Mouse (Mus musculus) urinary bladder, adult 18-20 months (tissue): ENCODE measurements around the gene Sfxn5.

Experiments
- DNase-seq, 2 experiments: peaks; one replicate each; pipeline ENCODE4 v3.0.0; 2022; ENCODE audit warnings: low spot score in 2 of 2, mixed read lengths in 2 of 2

The Sfxn5 gene

GRCm38 (mm10) chr6:85234796-85235195 is 98.4 kb downstream of the Sfxn5 start:
- DNase-seq = no peak

- no peak for DNase-seq
Measured at GRCm38 (mm10) chr6:85232836-85233623, 100.2 kb downstream of the Sfxn5 start.

GRCm38 (mm10) chr6:85232045-85232444 is 101.2 kb downstream of the Sfxn5 start:
- no peak for DNase-seq

- no peak for DNase-seq
Measured at GRCm38 (mm10) chr6:85231469-85231868, 101.8 kb downstream of the Sfxn5 start.

GRCm38 (mm10) chr6:85230762-85231161 is 102.5 kb downstream of the Sfxn5 start:
- DNase-seq = no peak

GRCm38 (mm10) chr6:85227520-85227919 is 105.7 kb downstream of the Sfxn5 start:
- DNase-seq = no peak

- DNase-seq = no peak
Measured at GRCm38 (mm10) chr6:85226570-85226969, 106.7 kb downstream of the Sfxn5 start.

- no peak for DNase-seq
Measured at GRCm38 (mm10) chr6:85224442-85224891, 108.8 kb downstream of the Sfxn5 start.

- DNase-seq = no peak
Measured at GRCm38 (mm10) chr6:85223498-85224150, 109.6 kb downstream of the Sfxn5 start.

- DNase-seq = no peak
Measured at GRCm38 (mm10) chr6:85222551-85222950, 110.7 kb downstream of the Sfxn5 start.

GRCm38 (mm10) chr6:85220917-85221316 is 112.3 kb downstream of the Sfxn5 start:
- no peak for DNase-seq

- DNase-seq = no peak
Measured at GRCm38 (mm10) chr6:85219706-85220105, 113.5 kb downstream of the Sfxn5 start.

GRCm38 (mm10) chr6:85218684-85219445 is 114.4 kb downstream of the Sfxn5 start:
- no peak for DNase-seq

GRCm38 (mm10) chr6:85218251-85218650 is 115.0 kb downstream of the Sfxn5 start:
- DNase-seq = no peak

GRCm38 (mm10) chr6:85210686-85211085 is 122.5 kb downstream of the Sfxn5 start:
- DNase-seq = no peak

- DNase-seq = no peak
Measured at GRCm38 (mm10) chr6:85209226-85209967, 123.8 kb downstream of the Sfxn5 start.

- no peak for DNase-seq
Measured at GRCm38 (mm10) chr6:85207345-85207744, 125.9 kb downstream of the Sfxn5 start.

GRCm38 (mm10) chr6:85206939-85207285 is 126.3 kb downstream of the Sfxn5 start:
- no peak for DNase-seq

GRCm38 (mm10) chr6:85206182-85206938 is 126.9 kb downstream of the Sfxn5 start:
- DNase-seq = no peak

- no peak for DNase-seq
Measured at GRCm38 (mm10) chr6:85197951-85198350, 135.3 kb downstream of the Sfxn5 start.
